Mouse (Mus musculus) stomach, embryonic 14.5 days (tissue): ENCODE results near the gene P2ry6. TPM values are rescaled to one million over a fixed set of nuclear protein-coding genes. Genes with fewer than 3 reads are reported as not detected.

Experiments used
- ATAC-seq: fragments of 200-750 bp; cut with Nextera tagmentation; 2 replicates; pipeline ENCODE4 v1.8.0; 2017; ENCODE audit warnings: low read depth, moderate TSS enrichment; ENCODE audit not compliant: insufficient number of reproducible peaks, insufficient read depth, low FRiP score
- H3K27ac ChIP-seq: fragments of 300-500 bp; sonication (generic); 2 replicates; pipeline ENCODE4 v1.5.1; 2014; ENCODE audit warnings: mild to moderate bottlenecking, low read length, moderate library complexity, mixed read lengths
- H3K27me3 ChIP-seq: fragments of 300-500 bp; sonication (generic); 2 replicates; pipeline ENCODE4 v1.6.1; 2014; ENCODE audit warnings: low read length, control low read depth, mixed read lengths; ENCODE audit not compliant: control insufficient read depth, insufficient read depth
- H3K36me3 ChIP-seq: fragments of 300-500 bp; sonication (generic); 2 replicates; pipeline ENCODE4 v1.6.1; 2014; ENCODE audit warnings: mild to moderate bottlenecking, control low read depth, low read length, moderate library complexity, mixed read lengths; ENCODE audit not compliant: control insufficient read depth, insufficient read depth
- H3K4me1 ChIP-seq: fragments of 300-500 bp; sonication (generic); 2 replicates; pipeline ENCODE4 v1.6.1; 2014; ENCODE audit warnings: low read length, control low read depth, mixed read lengths; ENCODE audit not compliant: control insufficient read depth, insufficient read depth
- H3K4me2 ChIP-seq: fragments of 300-500 bp; sonication (generic); replicated peaks from 2 replicates; pipeline ENCODE4 v1.6.1; 2014; ENCODE audit warnings: low read depth, low read length, control low read depth
- H3K4me3 ChIP-seq: fragments of 300-500 bp; sonication (generic); 2 replicates; pipeline ENCODE4 v1.5.1; 2014; ENCODE audit warnings: low read depth, low read length, control low read depth
- H3K9ac ChIP-seq: fragments of 300-500 bp; sonication (generic); replicated peaks from 2 replicates; pipeline ENCODE4 v1.6.1; 2014; ENCODE audit warnings: low read depth, mild to moderate bottlenecking, control low read depth, low read length, moderate library complexity, mixed read lengths
- H3K9me3 ChIP-seq: fragments of 300-500 bp; sonication (generic); 2 replicates; pipeline ENCODE4 v1.6.1; 2016; ENCODE audit warnings: low read depth, low read length, control low read depth; ENCODE audit not compliant: control insufficient read depth
- WGBS: fragments of 180-500 bp; shearing (Covaris S2); extraction: QIAGEN DNeasy Blood & Tissue Kit; methylation state at CpG from one replicate; pipeline ENCODE4 v1.1.7; 2014; 5-methylcytosine and 5-hydroxymethylcytosine counted together
- polyA plus RNA-seq: library from polyadenylated mRNA; unstranded; fragments of >200 nt; fragmentation: Nextera tagmentation; extraction: Ambion mirVana; gene quantifications from 2 replicates; pipeline ENCODE4 v1.2.1, GENCODE M21; 2014

P2ry6 gene
- polyA plus RNA-seq, 1 experiment from 2014 or later, result 7.3 TPM

- peaks cover 79% of the 10 kb centered on the region for H3K4me1 ChIP-seq
- no peaks in the 10 kb centered on the region for H3K27me3 ChIP-seq
- peaks cover 29% of the 10 kb centered on the region for H3K36me3 ChIP-seq
- H3K9me3 ChIP-seq, result no peaks in the 10 kb centered on the region
- H3K4me2 ChIP-seq, result peak overlapping the region; percentile 97
- ATAC-seq, result no peak
- peak overlapping the region; percentile 85; the same call in 1 of the 2 replicates for H3K4me3 ChIP-seq
- WGBS, result 69% methylated on average over 5 of the region's 5 CpGs
- H3K9ac ChIP-seq, result no peak overlapping the region
- H3K27ac ChIP-seq, result no peak overlapping the region
These were observed 50.2 kb downstream of the P2ry6 start for GRCm38 (mm10) chr7:100924200-100924599.

- Histone ChIP-seq H3K27me3 (no peaks in the 10 kb centered on the region), H3K36me3 (peaks cover 24% of the 10 kb centered on the region), H3K27ac (peak overlapping the region; percentile 2; the same call in 1 of the 2 replicates), H3K4me2 (no peak overlapping the region), H3K9ac (no peak overlapping the region), H3K4me3 (no peak overlapping the region), H3K9me3 (no peaks in the 10 kb centered on the region), H3K4me1 (peaks cover 79% of the 10 kb centered on the region)
- no peak for ATAC-seq
- 91% methylated on average over 4 of the region's 4 CpGs for WGBS
These were observed 51.5 kb downstream of the P2ry6 start for GRCm38 (mm10) chr7:100922907-100923306.

DNA sequence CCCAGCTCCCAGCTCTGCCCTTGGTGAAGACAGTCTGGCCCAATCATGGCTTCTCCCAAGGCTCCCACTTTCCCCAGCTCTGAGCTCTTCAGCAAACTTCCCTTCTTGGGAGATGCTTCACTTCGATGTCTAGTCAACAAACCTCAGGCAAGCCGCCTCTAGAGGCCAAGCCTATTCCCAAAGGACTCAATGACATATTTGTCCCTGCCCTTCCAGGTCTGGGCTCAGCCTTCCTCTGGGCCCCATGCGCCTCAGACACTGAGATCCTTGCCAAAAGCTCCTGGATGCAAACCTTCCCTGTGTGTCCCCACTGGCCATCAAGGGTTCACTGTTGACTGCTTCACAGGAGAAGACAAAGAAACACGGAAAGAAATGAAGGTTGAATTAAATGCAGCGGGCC lies 53.2 kb downstream of the P2ry6 start:
- Histone ChIP-seq H3K9ac (no peak overlapping the region), H3K27me3 (no peaks in the 10 kb centered on the region), H3K4me3 (no peak overlapping the region), H3K4me1 (peaks cover 79% of the 10 kb centered on the region), H3K36me3 (peaks cover 32% of the 10 kb centered on the region), H3K27ac (no peak overlapping the region), H3K9me3 (no peaks in the 10 kb centered on the region), H3K4me2 (no peak overlapping the region)
- 86% methylated on average over 5 of the region's 5 CpGs for WGBS
- no peak for ATAC-seq

- WGBS, result 6% methylated on average over 2 of the region's 2 CpGs
- no peaks in the 10 kb centered on the region for H3K27me3 ChIP-seq
- peak overlapping the region; percentile 16 for H3K4me2 ChIP-seq
- no peaks in the 10 kb centered on the region for H3K9me3 ChIP-seq
- no peak overlapping the region for H3K4me3 ChIP-seq
- peaks cover 75% of the 10 kb centered on the region for H3K4me1 ChIP-seq
- H3K9ac ChIP-seq, result no peak overlapping the region
- 0 out of 2 replicates have a peak, but pooled peaks have one; percentile 26 for ATAC-seq
- peak overlapping the region; percentile 77; the same call in 1 of the 2 replicates for H3K27ac ChIP-seq
- peaks cover 41% of the 10 kb centered on the region for H3K36me3 ChIP-seq
These were observed 54.7 kb downstream of the P2ry6 start for GRCm38 (mm10) chr7:100919809-100920107.

- H3K36me3 ChIP-seq, result peaks cover 40% of the 10 kb centered on the region
- 42% methylated on average over 7 of the region's 7 CpGs for WGBS
These were observed 55.2 kb downstream of the P2ry6 start for GRCm38 (mm10) chr7:100919006-100919808.

DNA sequence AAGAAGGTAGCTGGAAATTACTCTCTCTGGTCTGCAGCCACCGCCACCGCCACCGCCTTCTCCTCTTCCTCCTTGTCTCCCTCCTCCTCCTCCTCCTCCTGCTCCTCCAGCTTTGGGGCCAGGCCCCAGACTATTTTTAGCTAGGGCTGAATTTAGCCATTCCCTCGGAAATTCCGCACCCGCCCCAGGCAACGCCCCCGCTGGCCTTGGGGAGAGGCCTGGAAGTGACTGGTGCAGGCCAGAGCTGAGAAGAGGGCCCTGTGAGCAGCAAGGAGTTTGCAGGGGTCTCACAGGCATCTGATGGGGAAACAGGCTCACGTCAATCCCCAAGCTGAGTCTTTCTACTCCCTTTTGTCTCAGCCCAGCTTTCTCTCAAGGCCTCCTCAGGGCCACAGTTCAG lies 56.3 kb downstream of the P2ry6 start:
- Histone ChIP-seq H3K9me3 (no peaks in the 10 kb centered on the region), H3K36me3 (peaks cover 38% of the 10 kb centered on the region), H3K4me1 (peaks cover 61% of the 10 kb centered on the region), H3K27me3 (no peaks in the 10 kb centered on the region), H3K4me3 (peak overlapping the region; percentile 1; the same call in 1 of the 2 replicates), H3K27ac (peak overlapping the region; percentile 77), H3K4me2 (peak overlapping the region; percentile 28), H3K9ac (peak overlapping the region; percentile 25; the same call in 1 of the 2 replicates)
- peak; percentile 19; the same call in 1 of the 2 replicates for ATAC-seq
- 26% methylated on average over 9 of the region's 9 CpGs for WGBS

More at GRCm38 (mm10) chr7:100919006-100919808, 55.2 kb downstream of the P2ry6 start:
- Histone ChIP-seq H3K27me3 (no peaks in the 10 kb centered on the region), H3K27ac (peak overlapping the region; percentile 77), H3K4me3 (no peak overlapping the region), H3K4me1 (peaks cover 69% of the 10 kb centered on the region), H3K9ac (no peak overlapping the region), H3K9me3 (no peaks in the 10 kb centered on the region), H3K4me2 (peak overlapping the region; percentile 16; the same call in 1 of the 2 replicates)
- ATAC-seq, result no peak

- peak overlapping the region; percentile 28 for H3K4me2 ChIP-seq
- H3K4me1 ChIP-seq, result peaks cover 60% of the 10 kb centered on the region
- 0 out of 2 replicates have a peak, but pooled peaks have one; percentile 1 for ATAC-seq
These were observed 56.7 kb downstream of the P2ry6 start for GRCm38 (mm10) chr7:100917751-100918150.

GRCm38 (mm10) chr7:100916526-100916925 lies 57.9 kb downstream of the P2ry6 start:
- Histone ChIP-seq H3K9me3 (no peaks in the 10 kb centered on the region), H3K27ac (peak overlapping the region; percentile 69), H3K4me3 (no peak overlapping the region), H3K4me2 (no peak overlapping the region), H3K4me1 (peaks cover 63% of the 10 kb centered on the region), H3K9ac (no peak overlapping the region), H3K27me3 (no peaks in the 10 kb centered on the region), H3K36me3 (peaks cover 25% of the 10 kb centered on the region; the same call in 1 of the 2 replicates)
- no peak for ATAC-seq
- WGBS, result 66% methylated on average over 6 of the region's 6 CpGs

More at GRCm38 (mm10) chr7:100917751-100918150, 56.7 kb downstream of the P2ry6 start:
- WGBS, result 47% methylated on average over 6 of the region's 6 CpGs
- Histone ChIP-seq H3K9ac (peak overlapping the region; percentile 25; the same call in 1 of the 2 replicates), H3K4me3 (no peak overlapping the region), H3K9me3 (no peaks in the 10 kb centered on the region), H3K27me3 (no peaks in the 10 kb centered on the region), H3K27ac (peak overlapping the region; percentile 77; the same call in 1 of the 2 replicates), H3K36me3 (peaks cover 34% of the 10 kb centered on the region)
